Mouse (Mus musculus) right cerebral cortex, adult 18-20 months (tissue): ENCODE measurements at regions not wholly inside any gene's neighbourhood (a gene's known extent, or its start where the extent isn't known, plus 50 kb on each side); places are given as distances from the start of the nearest gene placed in this dataset.

Experiments used
- DNase-seq: peaks from one replicate; pipeline ENCODE4 v3.0.0; 2022; ENCODE audit warnings: mixed read lengths

GRCm38 (mm10) chr2:163138688-163139385, 51.2 kb upstream of the Gtsf1l start:
- DNase-seq, result peak; percentile 25

- DNase-seq, result no peak
Measured at GRCm38 (mm10) chr2:163142762-163143388, 55.2 kb upstream of the Gtsf1l start.

GRCm38 (mm10) chr2:163143413-163143812, 55.8 kb upstream of the Gtsf1l start:
- no peak for DNase-seq

- DNase-seq, result no peak
Measured at GRCm38 (mm10) chr2:163146001-163146400, 56.9 kb upstream of the Tox2 start.

GRCm38 (mm10) chr2:163146481-163146880, 56.4 kb upstream of the Tox2 start:
- no peak for DNase-seq

- DNase-seq, result no peak
Measured at GRCm38 (mm10) chr2:163147381-163147780, 55.5 kb upstream of the Tox2 start.

GRCm38 (mm10) chr2:163151016-163151415, 51.9 kb upstream of the Tox2 start:
- DNase-seq, result no peak

GRCm38 (mm10) chr2:163152340-163153033, 50.4 kb upstream of the Tox2 start:
- DNase-seq, result peak; percentile 87
